Mouse (Mus musculus) T-helper 1 cell (primary cell): ENCODE measurements around the gene H2-M5.
"Not testable (repeated sequence)": the region's sequence is repeated elsewhere in the genome, so short reads cannot be mapped to it uniquely, and the experiment has no call there.

ENCODE experiments used
- in situ Hi-C: fragments of 300-600 bp; cut with MboI, MseI; formaldehyde crosslinking; loops from one replicate; pipeline ENCODE4 v1.15.1; 2025; ENCODE audit warnings: high pct_unique_total_duplicates

The H2-M5 gene

GRCm38 (mm10) chr17:36993770-36994325, 4.5 kb upstream of the H2-M5 start:
- in situ Hi-C loops, result no loop called here

- in situ Hi-C loops, result no loop called here
These were observed 3.2 kb upstream of the H2-M5 start for GRCm38 (mm10) chr17:36992336-36993104.

- in situ Hi-C loops, result not testable (repeated sequence)
These were observed 1.3 kb upstream of the H2-M5 start for GRCm38 (mm10) chr17:36990630-36991029.

GRCm38 (mm10) chr17:36988475-36988874, 862 bp downstream of the H2-M5 start:
- in situ Hi-C loops, result loop anchor here (5.0 kb wide), 1 partner anchor 96 kb away; the partner anchor contains the start of gene Trim40

- in situ Hi-C loops, result no loop called here
These were observed 6.8 kb downstream of the H2-M5 start for GRCm38 (mm10) chr17:36982253-36983155.

GRCm38 (mm10) chr17:36981845-36982244, 7.5 kb downstream of the H2-M5 start:
- in situ Hi-C loops, result no loop called here

GRCm38 (mm10) chr17:36981221-36981813, 8.0 kb downstream of the H2-M5 start, which contains the start of gene 2410137M14Rik:
TSS of gene 2410137M14Rik (minus strand) at chr17:36981237.
- in situ Hi-C loops, result no loop called here

GRCm38 (mm10) chr17:36973271-36973787, 16.0 kb downstream of the H2-M5 start:
- in situ Hi-C loops, result no loop called here

GRCm38 (mm10) chr17:36972791-36973190, 16.5 kb downstream of the H2-M5 start:
- in situ Hi-C loops, result no loop called here

GRCm38 (mm10) chr17:36971172-36971850, 18.0 kb downstream of the H2-M5 start:
- in situ Hi-C loops, result no loop called here

GRCm38 (mm10) chr17:36970316-36970890, 18.9 kb downstream of the H2-M5 start:
- in situ Hi-C loops, result no loop called here

GRCm38 (mm10) chr17:36966875-36967274, 22.5 kb downstream of the H2-M5 start:
- in situ Hi-C loops, result no loop called here

- in situ Hi-C loops, result no loop called here
These were observed 28.2 kb downstream of the H2-M5 start for GRCm38 (mm10) chr17:36961125-36961524.

- in situ Hi-C loops, result no loop called here
These were observed 30.5 kb downstream of the H2-M5 start for GRCm38 (mm10) chr17:36958884-36959283.

GRCm38 (mm10) chr17:36957999-36958743, 31.2 kb downstream of the H2-M5 start, which contains the start of the genes Znrd1 and Znrd1as:
TSS of gene Znrd1 (minus strand) at chr17:36958559.
TSS of gene Znrd1as (plus strand) at chr17:36958592.
- in situ Hi-C loops, result no loop called here

GRCm38 (mm10) chr17:36953062-36953461, 36.3 kb downstream of the H2-M5 start:
- in situ Hi-C loops, result no loop called here

- in situ Hi-C loops, result no loop called here
These were observed 36.7 kb downstream of the H2-M5 start for GRCm38 (mm10) chr17:36952631-36953030.

- in situ Hi-C loops, result no loop called here
These were observed 38.1 kb downstream of the H2-M5 start, which contains the start of gene Ppp1r11 for GRCm38 (mm10) chr17:36950981-36951947. TSS of gene Ppp1r11 (minus strand) at chr17:36951741.
